Mouse (Mus musculus) small intestine, adult 2 months (tissue): Measurements from ENCODE around the gene Rad54l.

Experiments used
- CTCF ChIP-seq: fragments of 200-500 bp; IDR thresholded peaks from 2 replicates; pipeline ENCODE4 v1.5.1; 2012; ENCODE audit warnings: low read depth, mild to moderate bottlenecking, control low read depth, inconsistent platforms, low read length, moderate library complexity, mixed read lengths; ENCODE audit not compliant: insufficient replicate concordance, insufficient read length; ENCODE audit errors: extremely low read depth
- POLR2A ChIP-seq: fragments of 200-500 bp; IDR thresholded peaks from 2 replicates; pipeline ENCODE4 v1.6.1; 2012; ENCODE audit warnings: low read depth, mild to moderate bottlenecking, control low read depth, inconsistent platforms, low read length, moderate library complexity

- TF ChIP-seq CTCF = no peak
- no peak for TF ChIP-seq POLR2A
Measured at GRCm38 (mm10) chr4:116143891-116144717, 20.6 kb upstream of the Rad54l start.
